Mouse (Mus musculus) layer of hippocampus, adult 18-20 months (tissue): Measurements from ENCODE around the gene Sez6. TPM values are rescaled to one million over a fixed set of nuclear protein-coding genes. Genes with fewer than 3 reads are reported as not detected.

Experiments
- DNase-seq, 2 experiments: peaks; one replicate each; pipeline ENCODE4 v3.0.0; 2022; ENCODE audit warnings: low spot score in 2 of 2
- long read RNA-seq: library from polyadenylated mRNA; stranded (forward); transcript quantifications from one replicate; pipeline ENCODE4 v2.0.0, GENCODE M21; 2021
- total RNA-seq, 2 experiments: library from RNA; stranded (reverse); gene quantifications; 2 replicates each; pipeline ENCODE4 v1.2.3; 2021

The Sez6 gene
- 100 to 1,000 TPM; 161 to 167 TPM for total RNA-seq
- long read RNA-seq, full-length matches to known transcripts = 94 of 263 reads
- long read RNA-seq, partial matches to known transcripts = 101 of 263 reads
- long read RNA-seq, other reads (novel, unspliced or antisense) = 68 of 263 reads

GRCm38 (mm10) chr11:77930751-77931540 is at the start of gene Sez6:
Sez6 (plus strand) TSS chr11:77930800.
- peak; percentile 73 to 84 for DNase-seq

GRCm38 (mm10) chr11:77884524-77885245 is 45.9 kb upstream of the Sez6 start:
- DNase-seq = no peak

GRCm38 (mm10) chr11:77885246-77885575 is 45.4 kb upstream of the Sez6 start:
- DNase-seq = no peak

GRCm38 (mm10) chr11:77887373-77887960 is 43.1 kb upstream of the Sez6 start:
- DNase-seq = no peak

- no peak for DNase-seq
Observed at GRCm38 (mm10) chr11:77888846-77889245, 41.8 kb upstream of the Sez6 start.

GRCm38 (mm10) chr11:77889484-77889883 is 41.1 kb upstream of the Sez6 start:
- DNase-seq = no peak

GRCm38 (mm10) chr11:77890648-77891258 is 39.8 kb upstream of the Sez6 start:
- DNase-seq = no peak

- DNase-seq = no peak
Observed at GRCm38 (mm10) chr11:77892883-77893282, 37.7 kb upstream of the Sez6 start.

GRCm38 (mm10) chr11:77893283-77893682 is 37.3 kb upstream of the Sez6 start:
- DNase-seq = no peak

GRCm38 (mm10) chr11:77893787-77894718 is 36.5 kb upstream of the Sez6 start, which contains the start of gene Pipox:
Pipox (minus strand) TSS chr11:77894096.
- peak; percentile 71 to 84 for DNase-seq

- no peak for DNase-seq
Observed at GRCm38 (mm10) chr11:77894967-77895366, 35.6 kb upstream of the Sez6 start.

GRCm38 (mm10) chr11:77896011-77896410 is 34.6 kb upstream of the Sez6 start:
- no peak for DNase-seq

GRCm38 (mm10) chr11:77896480-77896819 is 34.1 kb upstream of the Sez6 start:
- DNase-seq = no peak

- no peak for DNase-seq
Observed at GRCm38 (mm10) chr11:77896820-77897805, 33.5 kb upstream of the Sez6 start.

- no peak for DNase-seq
Observed at GRCm38 (mm10) chr11:77900187-77900586, 30.4 kb upstream of the Sez6 start.

- no peak for DNase-seq
Observed at GRCm38 (mm10) chr11:77900696-77901095, 29.9 kb upstream of the Sez6 start.

GRCm38 (mm10) chr11:77901366-77901765 is 29.2 kb upstream of the Sez6 start:
- DNase-seq = no peak

GRCm38 (mm10) chr11:77901775-77902355 is 28.7 kb upstream of the Sez6 start:
- DNase-seq = no peak

- no peak for DNase-seq
Observed at GRCm38 (mm10) chr11:77903761-77904160, 26.8 kb upstream of the Sez6 start.
